Comparison of ENCODE assay signal across 10 mouse cellular contexts in genomic region chr7:142454706-142455105, GRCm38 (mm10). TPM values are rescaled to one million over a fixed set of nuclear protein-coding genes. Genes with fewer than 3 reads are reported as not detected.
DNase-seq lines count a peak whose midpoint lies in the region; ATAC-seq and TF ChIP-seq lines count a peak whose summit lies in the region.
"Had no signal": no experiment of that assay in that cellular context is flagged by ENCODE, and none has a peak within 500 bp of the region (broad histone marks: within the 10 kb centered on the region; RNA-seq: fewer than 3 reads in every experiment).

No protein-coding gene starts in this region.

- TF ChIP-seq POLR2A in cerebellum, adult 2 months (IDR thresholded peaks at IDR 0.05; ENCODE audit: borderline replicate concordance, insufficient read depth, low read length): no peak

- H3K9ac ChIP-seq in kidney, embryonic 16.5 days (replicated peaks; ENCODE audit: low read length): no peak overlapping the region; the same call in 1 of the 2 replicates
- peak overlapping the region; percentile 33; the same call in 1 of the 2 replicates for H3K9ac ChIP-seq in embryonic facial prominence, embryonic 11.5 days (replicated peaks; ENCODE audit: low read length)

- no peak for ATAC-seq in kidney, embryonic 16.5 days (ENCODE audit: low FRiP score, low TSS enrichment)
- ATAC-seq in embryonic facial prominence, embryonic 11.5 days (replicated peaks; ENCODE audit: insufficient number of reproducible peaks, low FRiP score, low TSS enrichment, low read depth): no peak
- no peak for ATAC-seq in erythroblast, adult 5-6 weeks (replicated peaks; ENCODE audit: low FRiP score, poor library complexity, severe bottlenecking)

- H3K4me1 ChIP-seq in kidney, embryonic 16.5 days (ENCODE audit: insufficient read depth, low read length): peaks cover 39% of the 10 kb centered on the region
- H3K4me1 ChIP-seq in embryonic facial prominence, embryonic 11.5 days (ENCODE audit: control insufficient read depth, insufficient read depth, low read length): peaks cover 12% of the 10 kb centered on the region
- peaks cover 42% of the 10 kb centered on the region for H3K4me1 ChIP-seq in limb, embryonic 10.5 days
- peaks cover 10% of the 10 kb centered on the region; the same call in 1 of the 2 replicates for H3K4me1 ChIP-seq in cerebellum, adult 2 months (ENCODE audit: control insufficient read depth, insufficient read depth, low read length)

- 24% methylated on average over 1 of the region's 1 CpGs for WGBS in kidney, embryonic 16.5 days
- 30% methylated on average over 1 of the region's 1 CpGs for WGBS in embryonic facial prominence, embryonic 11.5 days
- WGBS in limb, embryonic 10.5 days: 73% methylated on average over 1 of the region's 1 CpGs
- WGBS in cerebellum, adult 2 months: 82% methylated on average over 1 of the region's 1 CpGs

- TF ChIP-seq CTCF in gastrocnemius, adult 2 months (IDR thresholded peaks at IDR 0.05): no peak
- TF ChIP-seq CTCF in cerebellum, adult 2 months (IDR thresholded peaks at IDR 0.05; ENCODE audit: borderline replicate concordance, insufficient read depth, low read depth, low read length): no peak

- no peaks in the 10 kb centered on the region for H3K36me3 ChIP-seq in kidney, embryonic 16.5 days (ENCODE audit: insufficient read depth, low read length)
- H3K36me3 ChIP-seq in embryonic facial prominence, embryonic 11.5 days (replicated peaks; ENCODE audit: control insufficient read depth, insufficient read depth, low read depth, low read length): no peaks in the 10 kb centered on the region
- H3K36me3 ChIP-seq in limb, embryonic 10.5 days: no peaks in the 10 kb centered on the region

- no peaks in the 10 kb centered on the region for H3K9me3 ChIP-seq in kidney, embryonic 16.5 days (ENCODE audit: low read length)
- H3K9me3 ChIP-seq in embryonic facial prominence, embryonic 11.5 days (replicated peaks; ENCODE audit: control insufficient read depth, low read length): no peaks in the 10 kb centered on the region
- no peaks in the 10 kb centered on the region for H3K9me3 ChIP-seq in limb, embryonic 10.5 days (replicated peaks)

- H3K4me3 ChIP-seq in gastrocnemius, adult 2 months: no peak overlapping the region
- no peak overlapping the region for H3K4me3 ChIP-seq in kidney, embryonic 16.5 days (ENCODE audit: low read length)
- no peak overlapping the region for H3K4me3 ChIP-seq in embryonic facial prominence, embryonic 11.5 days (ENCODE audit: low read depth, low read length)
- no peak overlapping the region for H3K4me3 ChIP-seq in limb, embryonic 10.5 days
- no peak overlapping the region for H3K4me3 ChIP-seq in cerebellum, adult 2 months (replicated peaks; ENCODE audit: insufficient read depth, low read depth, low read length)

- H3K27me3 ChIP-seq in kidney, embryonic 16.5 days (ENCODE audit: insufficient read depth, low read length): no peaks in the 10 kb centered on the region
- no peaks in the 10 kb centered on the region for H3K27me3 ChIP-seq in embryonic facial prominence, embryonic 11.5 days (ENCODE audit: control insufficient read depth, insufficient read depth, low read length)
- H3K27me3 ChIP-seq in limb, embryonic 10.5 days (ENCODE audit: low read depth, poor library complexity, severe bottlenecking): no peaks in the 10 kb centered on the region
- no peaks in the 10 kb centered on the region for H3K27me3 ChIP-seq in cerebellum, adult 2 months (ENCODE audit: control insufficient read depth, insufficient read depth, low read length)

- H3K4me2 ChIP-seq in kidney, embryonic 16.5 days (replicated peaks; ENCODE audit: low read depth, low read length): no peak overlapping the region
- H3K4me2 ChIP-seq in embryonic facial prominence, embryonic 11.5 days (ENCODE audit: low read depth, low read length): no peak overlapping the region

- intact Hi-C loops in gastrocnemius, adult 2 months (cut with DNase I): no loop called here
- intact Hi-C loops in gastrocnemius, postnatal 14 days (cut with DNase I; ENCODE audit: low total_unique reads): no loop called here

- H3K27ac ChIP-seq in gastrocnemius, adult 2 months: peak overlapping the region; percentile 35; the same call in 1 of the 2 replicates
- H3K27ac ChIP-seq in kidney, embryonic 16.5 days (ENCODE audit: low read length): peak overlapping the region; percentile 93
- peak overlapping the region; percentile 77 for H3K27ac ChIP-seq in embryonic facial prominence, embryonic 11.5 days (replicated peaks; ENCODE audit: low read depth, low read length)
- H3K27ac ChIP-seq in limb, embryonic 10.5 days: peak overlapping the region; percentile 63
- no peak overlapping the region for H3K27ac ChIP-seq in cerebellum, adult 2 months (ENCODE audit: insufficient read depth, low read length)

- no peak for DNase-seq in gastrocnemius, adult 2 months
- no peak for DNase-seq in gastrocnemius, postnatal 14 days
- DNase-seq in kidney, postnatal 25 days: no peak
- DNase-seq in embryonic facial prominence, embryonic 11.5 days (ENCODE audit: low spot score): peak; percentile 37
- DNase-seq in limb, embryonic 10.5 days (ENCODE audit: low spot score): no peak
- DNase-seq in cerebellum, adult 2 months: no peak
- DNase-seq: B cell, adult 2 months; layer of hippocampus, postnatal 36 days had no signal

RNA-seq across cellular contexts. Expression of gene Lsp1, which starts 5.9 kb away (rescaled TPM):
- total RNA-seq in gastrocnemius, adult 2 months (2021): 10 to 100 TPM; 25.8 to 47.3 TPM
- total RNA-seq in gastrocnemius, postnatal 14 days (2021): 10 to 100 TPM; 22.2 to 35.0 TPM
- polyA plus RNA-seq in kidney, embryonic 16.5 days (2015; fragmentation: Nextera tagmentation; extraction: Ambion mirVana): 141 and 156 TPM in 2 replicates
- 23.3 and 23.7 TPM in 2 replicates for polyA plus RNA-seq in embryonic facial prominence, embryonic 11.5 days (2014; fragmentation: Nextera tagmentation; extraction: Ambion mirVana)
- polyA plus RNA-seq in limb, embryonic 10.5 days (2016; fragmentation: Nextera tagmentation; extraction: Ambion mirVana): 28.7 and 31.1 TPM in 2 replicates
- polyA plus RNA-seq in cerebellum, adult 2 months (2012; rRNA removed): 4.2 and 5.9 TPM in 2 replicates
- total RNA-seq in erythroblast, adult 5-6 weeks (2015; ENCODE audit: low replicate concordance): 119 and 155 TPM in 2 replicates
- 98.7 and 120 TPM in 2 replicates for total RNA-seq in erythroblast, adult 5-6 weeks (2017; ENCODE audit: low replicate concordance)

RNA-seq across cellular contexts. Expression of gene Tnni2, which starts 13.1 kb away (rescaled TPM):
- over 10,000 TPM; 15,929 to 19,962 TPM for total RNA-seq in gastrocnemius, adult 2 months (2021)
- total RNA-seq in gastrocnemius, postnatal 14 days (2021): over 10,000 TPM; 14,029 to 14,677 TPM
- 11.9 and 12.0 TPM in 2 replicates for polyA plus RNA-seq in kidney, embryonic 16.5 days (2015; fragmentation: Nextera tagmentation; extraction: Ambion mirVana)
- 1.4 and 2.7 TPM in 2 replicates for polyA plus RNA-seq in embryonic facial prominence, embryonic 11.5 days (2014; fragmentation: Nextera tagmentation; extraction: Ambion mirVana)
- polyA plus RNA-seq in limb, embryonic 10.5 days (2016; fragmentation: Nextera tagmentation; extraction: Ambion mirVana): 2.4 and 3.6 TPM in 2 replicates
- 0.52 TPM in 1 of 2 replicates, not detected in the other for polyA plus RNA-seq in cerebellum, adult 2 months (2012; rRNA removed)
- total RNA-seq in erythroblast, adult 5-6 weeks (2015; ENCODE audit: low replicate concordance): 19.6 TPM in 1 of 2 replicates, not detected in the other
- total RNA-seq in erythroblast, adult 5-6 weeks (2017; ENCODE audit: low replicate concordance): 2.0 and 6.4 TPM in 2 replicates
- total RNA-seq: layer of hippocampus, postnatal 36 days had no signal

RNA-seq across cellular contexts. Expression of gene Syt8, which starts 20.1 kb away (rescaled TPM):
- not detected for total RNA-seq in gastrocnemius, adult 2 months (2021)
- total RNA-seq in gastrocnemius, postnatal 14 days (2021): not detected
- 2.3 and 4.0 TPM in 2 replicates for polyA plus RNA-seq in kidney, embryonic 16.5 days (2015; fragmentation: Nextera tagmentation; extraction: Ambion mirVana)
- 0.52 TPM in 1 of 2 replicates, not detected in the other for polyA plus RNA-seq in embryonic facial prominence, embryonic 11.5 days (2014; fragmentation: Nextera tagmentation; extraction: Ambion mirVana)
- 0.25 TPM in 1 of 2 replicates, not detected in the other for polyA plus RNA-seq in limb, embryonic 10.5 days (2016; fragmentation: Nextera tagmentation; extraction: Ambion mirVana)
- not detected in 2 replicates for polyA plus RNA-seq in cerebellum, adult 2 months (2012; rRNA removed)
- total RNA-seq in erythroblast, adult 5-6 weeks (2015; ENCODE audit: low replicate concordance): not detected in 2 replicates
- total RNA-seq in erythroblast, adult 5-6 weeks (2017; ENCODE audit: low replicate concordance): not detected in 2 replicates
- total RNA-seq: layer of hippocampus, postnatal 36 days had no signal

RNA-seq across cellular contexts. Expression of gene Tnnt3, which starts 43.9 kb away (rescaled TPM):
- over 10,000 TPM; 28,899 to 38,022 TPM for total RNA-seq in gastrocnemius, adult 2 months (2021)
- total RNA-seq in gastrocnemius, postnatal 14 days (2021): over 10,000 TPM; 22,199 to 23,470 TPM
- polyA plus RNA-seq in kidney, embryonic 16.5 days (2015; fragmentation: Nextera tagmentation; extraction: Ambion mirVana): 14.2 and 17.2 TPM in 2 replicates
- 1.5 and 2.8 TPM in 2 replicates for polyA plus RNA-seq in embryonic facial prominence, embryonic 11.5 days (2014; fragmentation: Nextera tagmentation; extraction: Ambion mirVana)
- polyA plus RNA-seq in limb, embryonic 10.5 days (2016; fragmentation: Nextera tagmentation; extraction: Ambion mirVana): 1.6 and 1.7 TPM in 2 replicates
- 0.39 and 0.65 TPM in 2 replicates for polyA plus RNA-seq in cerebellum, adult 2 months (2012; rRNA removed)
- total RNA-seq in erythroblast, adult 5-6 weeks (2015; ENCODE audit: low replicate concordance): not detected in 2 replicates
- total RNA-seq in erythroblast, adult 5-6 weeks (2017; ENCODE audit: low replicate concordance): 2.0 TPM in 1 of 2 replicates, not detected in the other
- total RNA-seq: layer of hippocampus, postnatal 36 days had no signal
